Mouse (Mus musculus): ENCODE results near the gene Lpcat2.

Lpcat2 gene

GRCm38 (mm10) chr8:92911477-92911876 lies 56.3 kb downstream of the Lpcat2 start:
- no peak for DNase-seq (ENCODE audit: low read depth, low spot score)

- DNase-seq (ENCODE audit: low read depth, low spot score) = no peak
Measured at GRCm38 (mm10) chr8:92913396-92913795, 58.3 kb downstream of the Lpcat2 start.

- DNase-seq (ENCODE audit: low read depth, low spot score) = no peak
Measured at GRCm38 (mm10) chr8:92916082-92916481, 60.9 kb downstream of the Lpcat2 start.

- DNase-seq (ENCODE audit: low read depth, low spot score) = no peak
Measured at GRCm38 (mm10) chr8:92921768-92922167, 66.6 kb downstream of the Lpcat2 start.

GRCm38 (mm10) chr8:92928986-92929385 lies 73.8 kb downstream of the Lpcat2 start:
- no peak for DNase-seq (ENCODE audit: low read depth, low spot score)

GRCm38 (mm10) chr8:92938056-92938455 lies 82.9 kb downstream of the Lpcat2 start:
- no peak for DNase-seq (ENCODE audit: low read depth, low spot score)

- no peak for DNase-seq (ENCODE audit: low read depth, low spot score)
Measured at GRCm38 (mm10) chr8:92949071-92949470, 93.9 kb downstream of the Lpcat2 start.

GRCm38 (mm10) chr8:92950639-92951371 lies 95.7 kb downstream of the Lpcat2 start:
- DNase-seq (ENCODE audit: low read depth, low spot score) = no peak

- no peak for DNase-seq (ENCODE audit: low read depth, low spot score)
Measured at GRCm38 (mm10) chr8:92954044-92954443, 98.9 kb downstream of the Lpcat2 start.

- DNase-seq (ENCODE audit: low read depth, low spot score) = no peak
Measured at GRCm38 (mm10) chr8:92959779-92960178, 104.6 kb downstream of the Lpcat2 start, which contains the start of gene Slc6a2. Gene Slc6a2, plus strand, starts transcription at chr8:92960079.

- DNase-seq (ENCODE audit: low read depth, low spot score) = no peak
Measured at GRCm38 (mm10) chr8:92960451-92960911, 105.3 kb downstream of the Lpcat2 start.

GRCm38 (mm10) chr8:92961088-92961487 lies 105.9 kb downstream of the Lpcat2 start:
- no peak for DNase-seq (ENCODE audit: low read depth, low spot score)

- no peak for DNase-seq (ENCODE audit: low read depth, low spot score)
Measured at GRCm38 (mm10) chr8:92964556-92964955, 109.4 kb downstream of the Lpcat2 start.
